Mouse (Mus musculus) lung, embryonic 16.5 days (tissue): ENCODE measurements around the gene Zfp81. TPM values are rescaled to one million over a fixed set of nuclear protein-coding genes. Genes with fewer than 3 reads are reported as not detected.
"Not testable (repeated sequence)": the region's sequence is repeated elsewhere in the genome, so short reads cannot be mapped to it uniquely, and the experiment has no call there.

Experiments used
- ATAC-seq: fragments of 200-750 bp; cut with Nextera tagmentation; 2 replicates; pipeline ENCODE4 v1.8.0; 2017; ENCODE audit warnings: low read depth, mild to moderate bottlenecking, moderate library complexity
- H3K27ac ChIP-seq: fragments of 300-500 bp; sonication (generic); 2 replicates; pipeline ENCODE4 v1.5.1; 2014; ENCODE audit warnings: mild to moderate bottlenecking, control low read depth, low read length
- H3K27me3 ChIP-seq: fragments of 300-500 bp; sonication (generic); 2 replicates; pipeline ENCODE4 v1.6.1; 2014; ENCODE audit warnings: low read depth, low read length, mixed read lengths; ENCODE audit not compliant: control insufficient read depth, insufficient read depth
- H3K36me3 ChIP-seq: fragments of 300-500 bp; sonication (generic); 2 replicates; pipeline ENCODE4 v1.6.1; 2014; ENCODE audit warnings: low read length; ENCODE audit not compliant: control insufficient read depth, insufficient read depth
- H3K4me1 ChIP-seq: fragments of 300-500 bp; sonication (generic); replicated peaks from 2 replicates; pipeline ENCODE4 v1.6.1; 2014; ENCODE audit warnings: low read length, mixed read lengths; ENCODE audit not compliant: control insufficient read depth, insufficient read depth
- H3K4me2 ChIP-seq: fragments of 300-500 bp; sonication (generic); 2 replicates; pipeline ENCODE4 v1.6.1; 2014; ENCODE audit warnings: low read depth, low read length, control low read depth
- H3K4me3 ChIP-seq: fragments of 300-500 bp; sonication (generic); 2 replicates; pipeline ENCODE4 v1.5.1; 2014; ENCODE audit warnings: mild to moderate bottlenecking, low read length, control low read depth
- H3K9ac ChIP-seq: fragments of 300-500 bp; sonication (generic); 2 replicates; pipeline ENCODE4 v1.6.1; 2014; ENCODE audit warnings: low read length, control low read depth
- H3K9me3 ChIP-seq: fragments of 300-500 bp; sonication (generic); 2 replicates; pipeline ENCODE4 v1.6.1; 2016; ENCODE audit warnings: low read length; ENCODE audit not compliant: control insufficient read depth
- WGBS: fragments of 180-500 bp; shearing (Covaris S2); extraction: QIAGEN DNeasy Blood & Tissue Kit; methylation state at CpG from one replicate; pipeline ENCODE4 v1.1.7; 2014; 5-methylcytosine and 5-hydroxymethylcytosine counted together
- polyA plus RNA-seq: library from polyadenylated mRNA; unstranded; fragments of >200 nt; fragmentation: Nextera tagmentation; extraction: Ambion mirVana; gene quantifications from 2 replicates; pipeline ENCODE4 v1.2.1, GENCODE M21; 2015

Gene Zfp81
- 8.8 and 9.5 TPM in 2 replicates for polyA plus RNA-seq

- Histone ChIP-seq H3K4me3 (peak within 1 kb of the TSS; percentile 96), H3K4me2 (peak within 1 kb of the TSS; percentile 90), H3K9me3 (no peaks in the 10 kb centered on the region), H3K36me3 (no peaks in the 10 kb centered on the region), H3K4me1 (peaks cover 7% of the 10 kb centered on the region; the same call in 1 of the 2 replicates), H3K27me3 (no peaks in the 10 kb centered on the region), H3K9ac (peak within 1 kb of the TSS; percentile 91), H3K27ac (peak within 1 kb of the TSS; percentile 89)
- ATAC-seq = peak; percentile 100
- WGBS = 3% methylated on average over 47 of the region's 47 CpGs
These were observed at the start of gene Zfp81 for GRCm38 (mm10) chr17:33358411-33359384. Gene Zfp81, minus strand, starts transcription at chr17:33358878.

- Histone ChIP-seq H3K4me2 (peak within 1 kb of the TSS; percentile 68), H3K27ac (peak within 1 kb of the TSS; percentile 88), H3K9me3 (no peaks in the 10 kb centered on the region), H3K4me3 (peak within 1 kb of the TSS; percentile 81), H3K9ac (peak within 1 kb of the TSS; percentile 85), H3K36me3 (no peaks in the 10 kb centered on the region), H3K4me1 (peaks cover 6% of the 10 kb centered on the region; the same call in 1 of the 2 replicates), H3K27me3 (no peaks in the 10 kb centered on the region)
- ATAC-seq = peak; percentile 99
- under 1% methylated on average over 44 of the region's 44 CpGs for WGBS
These were observed 35.7 kb upstream of the Zfp81 start, which contains the start of gene Zfp101 for GRCm38 (mm10) chr17:33394182-33395034. Gene Zfp101, minus strand, starts transcription at chr17:33394641.

- H3K9ac ChIP-seq = no peak overlapping the region
- H3K4me2 ChIP-seq = no peak overlapping the region
- no peak overlapping the region for H3K27ac ChIP-seq
- no peak overlapping the region for H3K4me3 ChIP-seq
- WGBS = 95% methylated on average over 5 of the region's 5 CpGs
- no peak for ATAC-seq
- H3K36me3 ChIP-seq = no peaks in the 10 kb centered on the region
- peaks cover 6% of the 10 kb centered on the region; the same call in 1 of the 2 replicates for H3K4me1 ChIP-seq
- H3K9me3 ChIP-seq = no peaks in the 10 kb centered on the region
- H3K27me3 ChIP-seq = no peaks in the 10 kb centered on the region
These were observed 33.6 kb upstream of the Zfp81 start for GRCm38 (mm10) chr17:33392271-33392670.

GRCm38 (mm10) chr17:33385705-33386104, 27.0 kb upstream of the Zfp81 start:
- Histone ChIP-seq H3K9ac (no peak overlapping the region), H3K4me3 (no peak overlapping the region), H3K36me3 (peaks cover 26% of the 10 kb centered on the region), H3K4me2 (no peak overlapping the region), H3K9me3 (no peaks in the 10 kb centered on the region), H3K27me3 (no peaks in the 10 kb centered on the region), H3K4me1 (no peaks in the 10 kb centered on the region), H3K27ac (no peak overlapping the region)
- no peak for ATAC-seq

- no peaks in the 10 kb centered on the region for H3K27me3 ChIP-seq
- H3K4me1 ChIP-seq = no peaks in the 10 kb centered on the region
- no peak for ATAC-seq
- no peak overlapping the region for H3K4me2 ChIP-seq
- H3K4me3 ChIP-seq = no peak overlapping the region
- WGBS = 85% methylated on average over 3 of the region's 3 CpGs
- no peak overlapping the region for H3K9ac ChIP-seq
- no peaks in the 10 kb centered on the region for H3K36me3 ChIP-seq
- no peaks in the 10 kb centered on the region for H3K9me3 ChIP-seq
- no peak overlapping the region for H3K27ac ChIP-seq
These were observed 14.1 kb upstream of the Zfp81 start for GRCm38 (mm10) chr17:33372795-33373194.

GRCm38 (mm10) chr17:33352981-33353380, 5.7 kb downstream of the Zfp81 start:
- no peak for ATAC-seq
- Histone ChIP-seq H3K4me3 (no peak overlapping the region), H3K27ac (no peak overlapping the region), H3K4me2 (no peak overlapping the region), H3K27me3 (no peaks in the 10 kb centered on the region), H3K9me3 (peaks cover 4% of the 10 kb centered on the region), H3K4me1 (peaks cover 6% of the 10 kb centered on the region; the same call in 1 of the 2 replicates), H3K36me3 (no peaks in the 10 kb centered on the region), H3K9ac (no peak overlapping the region)
- 100% methylated on average over 1 of the region's 1 CpGs for WGBS

- H3K4me2 ChIP-seq, H3K27ac ChIP-seq, H3K4me3 ChIP-seq, H3K9me3 ChIP-seq, H3K27me3 ChIP-seq, ATAC-seq, H3K36me3 ChIP-seq, H3K9ac ChIP-seq, H3K4me1 ChIP-seq: not testable (repeated sequence)
- WGBS = no CpG with 5 or more reads among the region's 9 CpGs
These were observed 68.9 kb downstream of the Zfp81 start for GRCm38 (mm10) chr17:33289876-33290149.

- not testable (repeated sequence) for H3K4me3 ChIP-seq, H3K9me3 ChIP-seq, H3K4me1 ChIP-seq, H3K27ac ChIP-seq, H3K27me3 ChIP-seq, H3K9ac ChIP-seq, H3K36me3 ChIP-seq
- ATAC-seq = peak; percentile 100
- H3K4me2 ChIP-seq = peak within 1 kb of the TSS; percentile 31; the same call in 1 of the 2 replicates
- no CpG with 5 or more reads among the region's 25 CpGs for WGBS
These were observed 69.4 kb downstream of the Zfp81 start, which contains the start of gene Zfp955b for GRCm38 (mm10) chr17:33289039-33289875. Gene Zfp955b, plus strand, starts transcription at chr17:33289544.
